Mouse (Mus musculus) liver, embryonic 11.5 days (tissue): ENCODE measurements around the gene Megf6. TPM values are rescaled to one million over a fixed set of nuclear protein-coding genes. Genes with fewer than 3 reads are reported as not detected.

Experiments used
- ATAC-seq: fragments of 200-750 bp; cut with Nextera tagmentation; replicated peaks from 2 replicates; pipeline ENCODE4 v1.8.0; 2017; ENCODE audit warnings: moderate number of reproducible peaks, mild to moderate bottlenecking, moderate TSS enrichment, moderate library complexity; ENCODE audit not compliant: low FRiP score
- DNase-seq: peaks from one replicate; pipeline ENCODE4 v3.0.0-alpha.2; 2017; ENCODE audit warnings: low spot score
- H3K27ac ChIP-seq: fragments of 300-500 bp; sonication (generic); 2 replicates; pipeline ENCODE4 v1.5.1; 2014; ENCODE audit warnings: mild to moderate bottlenecking, low read depth, low read length, control low read depth
- H3K27me3 ChIP-seq: fragments of 300-500 bp; sonication (generic); replicated peaks from 2 replicates; pipeline ENCODE4 v1.6.1; 2014; ENCODE audit warnings: low read length, mixed read lengths; ENCODE audit not compliant: control insufficient read depth, insufficient read depth
- H3K36me3 ChIP-seq: fragments of 300-500 bp; sonication (generic); 2 replicates; pipeline ENCODE4 v1.6.1; 2014; ENCODE audit warnings: mild to moderate bottlenecking, low read length, moderate library complexity, mixed read lengths; ENCODE audit not compliant: control insufficient read depth, insufficient read depth
- H3K4me1 ChIP-seq: fragments of 300-500 bp; sonication (generic); replicated peaks from 2 replicates; pipeline ENCODE4 v1.6.1; 2014; ENCODE audit warnings: low read length, mixed read lengths; ENCODE audit not compliant: control insufficient read depth, insufficient read depth
- H3K4me2 ChIP-seq: fragments of 300-500 bp; sonication (generic); 2 replicates; pipeline ENCODE4 v1.6.1; 2014; ENCODE audit warnings: mild to moderate bottlenecking, control low read depth, moderate library complexity
- H3K4me3 ChIP-seq: fragments of 300-500 bp; sonication (generic); 2 replicates; pipeline ENCODE4 v1.5.1; 2014; ENCODE audit warnings: low read depth, low read length, control low read depth
- H3K9ac ChIP-seq: fragments of 300-500 bp; sonication (generic); 2 replicates; pipeline ENCODE4 v1.6.1; 2014; ENCODE audit warnings: low read depth, low read length, control low read depth
- H3K9me3 ChIP-seq: fragments of 300-500 bp; sonication (generic); 2 replicates; pipeline ENCODE4 v1.6.1; 2016; ENCODE audit warnings: low read length, inconsistent platforms, mixed read lengths; ENCODE audit not compliant: control insufficient read depth
- WGBS: fragments of 180-500 bp; shearing (Covaris S2); extraction: QIAGEN DNeasy Blood & Tissue Kit; methylation state at CpG from one replicate; pipeline ENCODE4 v1.1.7; 2014; 5-methylcytosine and 5-hydroxymethylcytosine counted together
- polyA plus RNA-seq: library from polyadenylated mRNA; unstranded; fragments of >200 nt; fragmentation: Nextera tagmentation; extraction: Ambion mirVana; gene quantifications from 2 replicates; pipeline ENCODE4 v1.2.1, GENCODE M21; 2014

Megf6 gene
- polyA plus RNA-seq, 1 experiment from 2014 or later = 5.8 TPM

- H3K9ac ChIP-seq = no peak overlapping the region
- H3K4me1 ChIP-seq = no peaks in the 10 kb centered on the region
- no peak overlapping the region for H3K4me3 ChIP-seq
- no peak overlapping the region for H3K27ac ChIP-seq
- WGBS = 87% methylated on average over 9 of the region's 9 CpGs
- H3K4me2 ChIP-seq = no peak overlapping the region
- no peaks in the 10 kb centered on the region; the same call in 1 of the 2 replicates for H3K27me3 ChIP-seq
- DNase-seq = no peak
- no peak for ATAC-seq
- H3K36me3 ChIP-seq = no peaks in the 10 kb centered on the region
- H3K9me3 ChIP-seq = no peaks in the 10 kb centered on the region
Measured at GRCm38 (mm10) chr4:154229569-154229968, 59.0 kb downstream of the Megf6 start.

- H3K27me3 ChIP-seq = no peaks in the 10 kb centered on the region
- ATAC-seq (no peak), DNase-seq (no peak)
- WGBS = 67% methylated on average over 7 of the region's 7 CpGs
- no peak overlapping the region for H3K4me2 ChIP-seq
- H3K27ac ChIP-seq = no peak overlapping the region
- no peak overlapping the region for H3K9ac ChIP-seq
- H3K4me1 ChIP-seq = no peaks in the 10 kb centered on the region
- no peaks in the 10 kb centered on the region for H3K36me3 ChIP-seq
- no peak overlapping the region for H3K4me3 ChIP-seq
- H3K9me3 ChIP-seq = no peaks in the 10 kb centered on the region
Measured at GRCm38 (mm10) chr4:154231380-154231779, 60.9 kb downstream of the Megf6 start.

GRCm38 (mm10) chr4:154232295-154232694, 61.8 kb downstream of the Megf6 start:
- 64% methylated on average over 4 of the region's 4 CpGs for WGBS
- 0 out of 2 replicates have a peak, but pooled peaks cover under 1% of the 10 kb centered on the region for H3K4me1 ChIP-seq

GRCm38 (mm10) chr4:154236001-154236400, 65.5 kb downstream of the Megf6 start:
- ATAC-seq (no peak), DNase-seq (no peak)
- Histone ChIP-seq H3K27me3 (peaks cover 2% of the 10 kb centered on the region; the same call in 1 of the 2 replicates), H3K27ac (no peak overlapping the region), H3K4me3 (no peak overlapping the region), H3K9ac (no peak overlapping the region), H3K36me3 (no peaks in the 10 kb centered on the region), H3K4me2 (no peak overlapping the region), H3K9me3 (no peaks in the 10 kb centered on the region), H3K4me1 (peaks cover 3% of the 10 kb centered on the region; the same call in 1 of the 2 replicates)
- WGBS = 73% methylated on average over 3 of the region's 3 CpGs

More at GRCm38 (mm10) chr4:154232295-154232694, 61.8 kb downstream of the Megf6 start:
- Histone ChIP-seq H3K9me3 (no peaks in the 10 kb centered on the region), H3K27ac (no peak overlapping the region), H3K4me2 (no peak overlapping the region), H3K4me3 (no peak overlapping the region), H3K27me3 (no peaks in the 10 kb centered on the region), H3K36me3 (no peaks in the 10 kb centered on the region), H3K9ac (no peak overlapping the region)
- ATAC-seq (no peak), DNase-seq (no peak)

- Histone ChIP-seq H3K4me2 (peak overlapping the region; percentile 45), H3K4me1 (peaks cover 3% of the 10 kb centered on the region; the same call in 1 of the 2 replicates), H3K27ac (no peak overlapping the region), H3K4me3 (no peak overlapping the region), H3K27me3 (peaks cover 2% of the 10 kb centered on the region; the same call in 1 of the 2 replicates), H3K9me3 (no peaks in the 10 kb centered on the region), H3K9ac (no peak overlapping the region), H3K36me3 (no peaks in the 10 kb centered on the region)
- no peak for ATAC-seq
- WGBS = 15% methylated on average over 10 of the region's 10 CpGs
- no peak for DNase-seq
Measured at GRCm38 (mm10) chr4:154236893-154237292, 66.4 kb downstream of the Megf6 start.

- WGBS = 9% methylated on average over 9 of the region's 9 CpGs
- ATAC-seq = no peak
- Histone ChIP-seq H3K4me3 (no peak overlapping the region), H3K9me3 (no peaks in the 10 kb centered on the region), H3K27ac (no peak overlapping the region), H3K4me2 (peak overlapping the region; percentile 45), H3K27me3 (peaks cover 2% of the 10 kb centered on the region; the same call in 1 of the 2 replicates), H3K9ac (no peak overlapping the region), H3K36me3 (no peaks in the 10 kb centered on the region), H3K4me1 (peaks cover 3% of the 10 kb centered on the region; the same call in 1 of the 2 replicates)
- no peak for DNase-seq
Measured at GRCm38 (mm10) chr4:154237306-154237705, 66.8 kb downstream of the Megf6 start.

GRCm38 (mm10) chr4:154239199-154239598, 68.7 kb downstream of the Megf6 start:
- no peaks in the 10 kb centered on the region for H3K9me3 ChIP-seq
- H3K27me3 ChIP-seq = peaks cover 2% of the 10 kb centered on the region; the same call in 1 of the 2 replicates
- H3K4me2 ChIP-seq = no peak overlapping the region
- H3K4me1 ChIP-seq = peaks cover 3% of the 10 kb centered on the region; the same call in 1 of the 2 replicates
- no peak overlapping the region for H3K27ac ChIP-seq
- DNase-seq (no peak), ATAC-seq (no peak)
- H3K9ac ChIP-seq = no peak overlapping the region
- H3K4me3 ChIP-seq = no peak overlapping the region
- no peaks in the 10 kb centered on the region for H3K36me3 ChIP-seq
- WGBS = 82% methylated on average over 8 of the region's 8 CpGs

GRCm38 (mm10) chr4:154240608-154241007, 70.1 kb downstream of the Megf6 start:
- no peak overlapping the region for H3K9ac ChIP-seq
- peaks cover 3% of the 10 kb centered on the region; the same call in 1 of the 2 replicates for H3K4me1 ChIP-seq
- WGBS = 60% methylated on average over 11 of the region's 11 CpGs
- no peaks in the 10 kb centered on the region for H3K9me3 ChIP-seq
- DNase-seq = no peak
- H3K4me2 ChIP-seq = no peak overlapping the region
- no peaks in the 10 kb centered on the region for H3K36me3 ChIP-seq
- no peak overlapping the region for H3K27ac ChIP-seq
- H3K4me3 ChIP-seq = no peak overlapping the region
- no peak for ATAC-seq
- peaks cover 2% of the 10 kb centered on the region; the same call in 1 of the 2 replicates for H3K27me3 ChIP-seq

- Histone ChIP-seq H3K4me2 (no peak overlapping the region), H3K4me1 (peaks cover 10% of the 10 kb centered on the region), H3K36me3 (no peaks in the 10 kb centered on the region), H3K9ac (no peak overlapping the region), H3K27me3 (no peaks in the 10 kb centered on the region), H3K9me3 (no peaks in the 10 kb centered on the region), H3K27ac (no peak overlapping the region), H3K4me3 (no peak overlapping the region)
- ATAC-seq (no peak), DNase-seq (no peak)
- WGBS = 77% methylated on average over 7 of the region's 7 CpGs
Measured at GRCm38 (mm10) chr4:154245342-154245741, 74.8 kb downstream of the Megf6 start.
